Mouse (Mus musculus) embryonic facial prominence, embryonic 11.5 days (tissue): Measurements from ENCODE around the gene 2410004B18Rik. TPM values are rescaled to one million over a fixed set of nuclear protein-coding genes. Genes with fewer than 3 reads are reported as not detected.

Source experiments
- ATAC-seq: fragments of 200-750 bp; cut with Nextera tagmentation; replicated peaks from 2 replicates; pipeline ENCODE4 v1.8.0; 2017; ENCODE audit warnings: low read depth; ENCODE audit not compliant: insufficient number of reproducible peaks, low FRiP score, low TSS enrichment
- DNase-seq: peaks from one replicate; pipeline ENCODE4 v3.0.0-alpha.2; 2015; ENCODE audit warnings: low spot score
- H3K27ac ChIP-seq: fragments of 300-500 bp; sonication (generic); replicated peaks from 2 replicates; pipeline ENCODE4 v1.5.1; 2014; ENCODE audit warnings: mild to moderate bottlenecking, low read depth, low read length, control low read depth
- H3K27me3 ChIP-seq: fragments of 300-500 bp; sonication (generic); 2 replicates; pipeline ENCODE4 v1.6.1; 2014; ENCODE audit warnings: mild to moderate bottlenecking, low read length, moderate library complexity, mixed read lengths; ENCODE audit not compliant: control insufficient read depth, insufficient read depth
- H3K36me3 ChIP-seq: fragments of 300-500 bp; sonication (generic); replicated peaks from 2 replicates; pipeline ENCODE4 v1.6.1; 2014; ENCODE audit warnings: low read depth, mild to moderate bottlenecking, low read length, moderate library complexity, mixed read lengths; ENCODE audit not compliant: control insufficient read depth, insufficient read depth
- H3K4me1 ChIP-seq: fragments of 300-500 bp; sonication (generic); 2 replicates; pipeline ENCODE4 v1.6.1; 2014; ENCODE audit warnings: low read length, mixed read lengths; ENCODE audit not compliant: control insufficient read depth, insufficient read depth
- H3K4me2 ChIP-seq: fragments of 300-500 bp; sonication (generic); 2 replicates; pipeline ENCODE4 v1.6.1; 2014; ENCODE audit warnings: low read depth, mild to moderate bottlenecking, control low read depth, low read length, moderate library complexity
- H3K4me3 ChIP-seq: fragments of 300-500 bp; sonication (generic); 2 replicates; pipeline ENCODE4 v1.5.1; 2014; ENCODE audit warnings: low read depth, low read length, control low read depth
- H3K9ac ChIP-seq: fragments of 300-500 bp; sonication (generic); replicated peaks from 2 replicates; pipeline ENCODE4 v1.6.1; 2014; ENCODE audit warnings: mild to moderate bottlenecking, control low read depth, low read length
- H3K9me3 ChIP-seq: fragments of 300-500 bp; sonication (generic); replicated peaks from 2 replicates; pipeline ENCODE4 v1.6.1; 2016; ENCODE audit warnings: mild to moderate bottlenecking, low read length, inconsistent platforms, mixed read lengths; ENCODE audit not compliant: control insufficient read depth
- WGBS: fragments of 180-500 bp; shearing (Covaris S2); extraction: QIAGEN DNeasy Blood & Tissue Kit; methylation state at CpG from one replicate; pipeline ENCODE4 v1.1.7; 2014; 5-methylcytosine and 5-hydroxymethylcytosine counted together
- polyA plus RNA-seq: library from polyadenylated mRNA; unstranded; fragments of >200 nt; fragmentation: Nextera tagmentation; extraction: Ambion mirVana; gene quantifications from 2 replicates; pipeline ENCODE4 v1.2.1, GENCODE M21; 2014

The 2410004B18Rik gene
- polyA plus RNA-seq, 1 experiment from 2014 or later, result 70.0 TPM

- DNase-seq (no peak), ATAC-seq (no peak)
- WGBS, result 22% methylated on average over 47 of the region's 50 CpGs
Measured at GRCm38 (mm10) chr3:145938405-145939349, 863 bp downstream of the 2410004B18Rik start.

GRCm38 (mm10) chr3:145939402-145939801 lies 1.6 kb downstream of the 2410004B18Rik start:
- H3K4me2 ChIP-seq, result no peak overlapping the region; the same call in 1 of the 2 replicates
- no peak overlapping the region for H3K9ac ChIP-seq
- H3K4me3 ChIP-seq, result no peak overlapping the region
- ATAC-seq (no peak), DNase-seq (no peak)
- H3K4me1 ChIP-seq, result no peaks in the 10 kb centered on the region
- 83% methylated on average over 12 of the region's 12 CpGs for WGBS
- no peaks in the 10 kb centered on the region for H3K9me3 ChIP-seq
- H3K27me3 ChIP-seq, result no peaks in the 10 kb centered on the region
- no peaks in the 10 kb centered on the region; the same call in 1 of the 2 replicates for H3K36me3 ChIP-seq
- no peak overlapping the region for H3K27ac ChIP-seq

More at GRCm38 (mm10) chr3:145938405-145939349, 863 bp downstream of the 2410004B18Rik start:
- no peaks in the 10 kb centered on the region for H3K4me1 ChIP-seq
- H3K4me2 ChIP-seq, result peak overlapping the region; percentile 69
- no peaks in the 10 kb centered on the region for H3K27me3 ChIP-seq
- H3K9ac ChIP-seq, result peak overlapping the region; percentile 87
- peak overlapping the region; percentile 99 for H3K4me3 ChIP-seq
- H3K9me3 ChIP-seq, result no peaks in the 10 kb centered on the region
- H3K27ac ChIP-seq, result peak overlapping the region; percentile 43; the same call in 1 of the 2 replicates
- H3K36me3 ChIP-seq, result no peaks in the 10 kb centered on the region; the same call in 1 of the 2 replicates

- WGBS, result 90% methylated on average over 4 of the region's 4 CpGs
- no peaks in the 10 kb centered on the region for H3K9me3 ChIP-seq
- H3K27ac ChIP-seq, result no peak overlapping the region
- ATAC-seq (no peak), DNase-seq (no peak)
- H3K4me1 ChIP-seq, result no peaks in the 10 kb centered on the region
- no peak overlapping the region for H3K4me3 ChIP-seq
- H3K4me2 ChIP-seq, result no peak overlapping the region
- H3K36me3 ChIP-seq, result no peaks in the 10 kb centered on the region; the same call in 1 of the 2 replicates
- H3K27me3 ChIP-seq, result no peaks in the 10 kb centered on the region
- H3K9ac ChIP-seq, result no peak overlapping the region
Measured at GRCm38 (mm10) chr3:145939971-145940370, 2.2 kb downstream of the 2410004B18Rik start.

- Histone ChIP-seq H3K9me3 (no peaks in the 10 kb centered on the region), H3K27ac (no peak overlapping the region), H3K36me3 (no peaks in the 10 kb centered on the region; the same call in 1 of the 2 replicates), H3K4me1 (no peaks in the 10 kb centered on the region), H3K4me3 (no peak overlapping the region), H3K4me2 (no peak overlapping the region), H3K27me3 (no peaks in the 10 kb centered on the region), H3K9ac (no peak overlapping the region)
- ATAC-seq (no peak), DNase-seq (peak; percentile 77)
- 16% methylated on average over 3 of the region's 3 CpGs for WGBS
Measured at GRCm38 (mm10) chr3:145941971-145942370, 4.2 kb downstream of the 2410004B18Rik start.

- no peak for DNase-seq
- H3K4me3 ChIP-seq, result no peak overlapping the region
- no peaks in the 10 kb centered on the region; the same call in 1 of the 2 replicates for H3K36me3 ChIP-seq
- H3K4me1 ChIP-seq, result no peaks in the 10 kb centered on the region
- H3K9me3 ChIP-seq, result no peaks in the 10 kb centered on the region
- no peak overlapping the region for H3K27ac ChIP-seq
- ATAC-seq, result no peak
- no peak overlapping the region for H3K4me2 ChIP-seq
- WGBS, result 89% methylated on average over 7 of the region's 7 CpGs
- no peaks in the 10 kb centered on the region for H3K27me3 ChIP-seq
- H3K9ac ChIP-seq, result no peak overlapping the region
Measured at GRCm38 (mm10) chr3:145944348-145944747, 6.5 kb downstream of the 2410004B18Rik start.

GRCm38 (mm10) chr3:145945904-145946303 lies 8.1 kb downstream of the 2410004B18Rik start:
- no peaks in the 10 kb centered on the region for H3K27me3 ChIP-seq
- H3K9ac ChIP-seq, result no peak overlapping the region
- no peak for ATAC-seq
- H3K4me1 ChIP-seq, result peaks cover 4% of the 10 kb centered on the region
- DNase-seq, result no peak
- H3K27ac ChIP-seq, result no peak overlapping the region
- no peaks in the 10 kb centered on the region; the same call in 1 of the 2 replicates for H3K36me3 ChIP-seq
- H3K4me3 ChIP-seq, result no peak overlapping the region
- WGBS, result 89% methylated on average over 3 of the region's 3 CpGs
- no peak overlapping the region for H3K4me2 ChIP-seq
- H3K9me3 ChIP-seq, result no peaks in the 10 kb centered on the region

DNA sequence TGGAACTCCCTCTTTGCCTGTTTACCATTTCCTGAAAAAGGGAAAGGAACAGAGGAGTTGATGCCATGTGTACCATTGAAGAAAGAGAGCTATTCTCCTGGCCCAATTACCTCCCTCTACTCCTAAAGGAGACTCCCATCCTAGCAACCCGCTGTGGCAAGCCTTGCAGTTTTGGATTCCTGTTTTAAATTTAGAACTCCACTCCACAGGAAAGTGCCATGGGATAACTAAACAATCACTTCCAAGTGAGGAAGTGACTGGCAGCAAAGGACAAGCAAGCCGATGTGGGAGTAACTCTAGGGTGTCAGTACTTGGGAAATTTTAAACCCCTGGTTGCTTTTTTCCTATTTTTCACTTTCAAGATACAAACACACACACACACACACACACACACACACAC lies 8.8 kb downstream of the 2410004B18Rik start:
- Histone ChIP-seq H3K4me2 (no peak overlapping the region), H3K9me3 (no peaks in the 10 kb centered on the region), H3K36me3 (no peaks in the 10 kb centered on the region), H3K9ac (no peak overlapping the region), H3K4me3 (no peak overlapping the region), H3K4me1 (peaks cover 4% of the 10 kb centered on the region), H3K27ac (no peak overlapping the region), H3K27me3 (no peaks in the 10 kb centered on the region)
- DNase-seq, result no peak
- no peak for ATAC-seq
- WGBS, result 60% methylated on average over 2 of the region's 2 CpGs
